Mouse (Mus musculus) cerebellum, postnatal 10 days (tissue): ENCODE data around the gene Olfr972.
"Not testable (repeated sequence)": the region's sequence is repeated elsewhere in the genome, so short reads cannot be mapped to it uniquely, and the experiment has no call there.

Experiments used
- DNase-seq, 2 experiments: peaks; one replicate each; pipeline ENCODE4 v3.0.0; 2021; ENCODE audit warnings: mixed read lengths in 2 of 2

Gene Olfr972

DNA sequence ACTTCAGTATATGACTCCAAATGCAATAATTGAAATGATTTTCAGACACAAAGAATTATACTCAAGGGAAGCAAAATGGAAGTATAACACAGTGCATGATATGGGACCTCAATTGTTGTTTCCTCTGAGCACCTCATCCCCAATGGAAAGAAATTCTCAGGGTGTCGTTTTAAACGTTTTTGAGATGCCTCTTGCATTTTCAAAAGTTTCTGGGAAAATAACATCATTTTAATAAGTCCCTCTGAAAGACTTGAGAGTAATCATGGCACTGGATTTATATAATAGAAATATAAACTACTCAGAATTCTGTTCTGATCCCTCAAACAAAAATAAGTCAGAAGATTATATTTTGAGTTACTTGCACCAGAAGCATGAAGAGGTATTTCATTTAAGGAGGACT, at the start of gene Olfr972:
Gene Olfr972 (plus strand): TSS at position 301 of the 400 bp plus-strand sequence.
- no peak for DNase-seq

GRCm38 (mm10) chr9:39836576-39836975, 29.6 kb upstream of the Olfr972 start, which contains the start of gene Olfr971:
Gene Olfr971 (plus strand): TSS chr9:39836876.
- not testable (repeated sequence) for DNase-seq

DNA sequence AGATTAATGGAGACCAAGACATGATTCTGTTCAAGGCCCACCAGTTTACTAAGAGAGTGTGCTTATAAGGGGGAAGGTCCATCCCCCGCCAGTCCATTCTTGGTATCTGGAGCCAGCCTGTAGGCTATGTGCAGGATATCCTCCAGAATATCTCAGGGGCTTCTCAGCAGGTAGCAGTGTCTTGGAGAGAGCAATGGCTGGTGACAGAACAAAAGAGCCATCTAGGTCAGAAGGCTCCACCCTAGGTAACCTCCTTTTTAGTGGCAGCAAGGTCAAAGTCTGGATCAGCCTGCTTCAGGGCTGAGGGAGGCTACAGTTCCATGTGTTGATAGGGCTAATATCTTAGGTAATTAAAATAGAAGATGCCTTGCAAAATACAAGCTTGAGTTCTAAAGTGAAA, 5.8 kb downstream of the Olfr972 start:
- DNase-seq: not testable (repeated sequence)

DNA sequence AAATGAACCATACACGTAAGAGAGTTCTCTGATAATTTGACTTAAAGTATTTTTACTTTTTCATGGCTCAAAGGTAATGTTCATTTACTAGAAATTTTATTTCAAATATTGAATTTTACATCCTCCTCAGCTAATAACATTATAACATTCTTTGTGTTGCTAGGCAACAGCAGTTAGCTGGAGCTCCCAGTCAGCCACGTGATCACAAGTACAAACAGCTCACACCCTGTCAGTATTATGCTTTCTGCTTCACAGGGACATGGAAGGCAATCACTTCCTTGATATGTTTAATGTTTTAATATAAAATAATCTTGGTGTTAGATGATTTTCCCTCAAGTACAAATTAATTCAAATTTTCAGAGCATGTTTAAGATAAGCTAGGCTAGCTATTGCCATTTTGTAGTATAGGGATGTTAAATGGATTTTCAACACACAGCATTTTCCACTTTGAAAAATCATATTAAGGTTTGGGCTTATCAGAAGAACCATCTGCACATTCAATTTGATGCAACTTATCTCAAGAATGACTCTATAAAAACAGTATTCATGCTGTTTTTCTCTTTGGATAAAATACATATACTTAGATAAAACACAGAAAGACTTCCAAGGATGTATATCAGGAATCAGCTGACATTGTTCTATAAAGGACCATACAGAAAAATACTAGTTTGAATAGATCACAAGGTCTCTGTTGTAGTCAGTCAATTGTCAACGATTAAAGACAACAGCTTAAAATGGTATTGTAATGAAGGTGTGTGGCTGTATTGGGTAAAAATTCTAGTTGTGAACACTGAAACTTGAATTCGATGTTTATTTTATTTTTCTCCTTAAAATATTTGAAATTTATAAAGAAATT, 11.5 kb downstream of the Olfr972 start:
- not testable (repeated sequence) for DNase-seq

GRCm38 (mm10) chr9:39905106-39905505, 38.9 kb downstream of the Olfr972 start:
- peak in 1 of 2 experiments; percentile 4 for DNase-seq

DNA sequence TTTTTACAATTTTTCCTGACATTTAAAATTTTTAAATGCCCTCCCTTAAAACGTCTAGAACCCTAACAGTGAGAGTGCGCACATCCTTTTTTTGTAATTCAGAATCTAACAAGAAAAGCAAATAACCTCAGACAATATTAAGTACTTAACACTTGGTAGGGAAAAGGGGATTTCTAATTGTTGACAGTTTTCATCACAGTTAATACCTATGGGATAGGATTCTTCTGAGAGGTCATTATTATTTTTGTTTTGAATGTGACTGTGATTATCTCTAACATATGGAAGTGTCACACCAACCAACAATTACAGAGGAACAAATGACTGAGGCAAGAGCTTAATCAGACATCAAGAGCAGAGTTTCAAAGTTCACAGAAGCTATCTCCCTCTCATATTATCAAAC, 40.8 kb downstream of the Olfr972 start, which contains the start of gene Olfr229:
Gene Olfr229 (plus strand): TSS at position 301 of the 400 bp plus-strand sequence.
- no peak for DNase-seq

- DNase-seq: no peak
Observed at GRCm38 (mm10) chr9:39909939-39910338, 43.7 kb downstream of the Olfr972 start.
